ENCODE assay signal across 8 mouse cellular contexts in the genomic region with DNA sequence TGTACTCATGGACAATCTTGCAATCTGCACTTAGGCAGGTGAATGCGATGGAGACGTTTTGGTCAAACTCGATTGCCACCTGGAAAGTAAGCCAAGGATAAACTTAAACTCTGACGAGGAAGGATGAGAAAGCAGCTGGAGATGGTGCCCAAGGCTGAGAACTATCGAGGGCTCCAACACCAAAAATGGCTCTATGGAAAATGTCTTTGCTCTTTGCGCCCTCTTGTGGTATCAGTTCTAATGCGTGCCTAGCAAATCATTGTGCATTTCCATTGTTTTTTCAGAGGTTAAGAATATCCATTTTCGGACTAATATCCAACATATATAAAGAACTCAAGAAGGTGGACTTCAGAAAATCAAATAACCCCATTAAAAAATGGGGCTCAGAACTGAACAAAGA. TPM values are rescaled to one million over a fixed set of nuclear protein-coding genes. Genes with fewer than 3 reads are reported as not detected.
DNase-seq lines count a peak whose midpoint lies in the region; ATAC-seq and TF ChIP-seq lines count a peak whose summit lies in the region.
"Had no signal": no experiment of that assay in that cellular context is flagged by ENCODE, and none has a peak within 500 bp of the region (broad histone marks: within the 10 kb centered on the region; RNA-seq: fewer than 3 reads in every experiment).

No protein-coding gene starts in this region.

- no peak overlapping the region for H3K4me2 ChIP-seq in kidney, embryonic 16.5 days (replicated peaks; ENCODE audit: low read depth, low read length)
- H3K4me2 ChIP-seq in lung, embryonic 14.5 days: no peak overlapping the region

- no peaks in the 10 kb centered on the region for H3K4me1 ChIP-seq in kidney, embryonic 16.5 days (ENCODE audit: insufficient read depth, low read length)
- H3K4me1 ChIP-seq in MEL (ENCODE audit: control insufficient read depth in 1 of 2, insufficient read depth in 2 of 2, low read length in 2 of 2): no peaks in the 10 kb centered on the region
- H3K4me1 ChIP-seq in lung, embryonic 14.5 days (ENCODE audit: insufficient read depth): no peaks in the 10 kb centered on the region

- no peak overlapping the region for H3K4me3 ChIP-seq in kidney, embryonic 16.5 days (ENCODE audit: low read length)
- H3K4me3 ChIP-seq in MEL (ENCODE audit: control insufficient read depth in 1 of 2, insufficient read depth in 1 of 2, low read depth in 2 of 2, low read length in 2 of 2): no peak overlapping the region
- no peak overlapping the region for H3K4me3 ChIP-seq in lung, embryonic 14.5 days (ENCODE audit: low read depth, low read length)

- no peak overlapping the region for H3K9ac ChIP-seq in kidney, embryonic 16.5 days (replicated peaks; ENCODE audit: low read length)
- no peak overlapping the region for H3K9ac ChIP-seq in MEL (ENCODE audit: control insufficient read depth, low read depth, low read length, poor library complexity, severe bottlenecking)
- no peak overlapping the region for H3K9ac ChIP-seq in lung, embryonic 14.5 days

- no peaks in the 10 kb centered on the region for H3K36me3 ChIP-seq in kidney, embryonic 16.5 days (ENCODE audit: insufficient read depth, low read length)
- H3K36me3 ChIP-seq in MEL (ENCODE audit: control insufficient read depth in 1 of 2, insufficient read depth in 2 of 2, low read length in 2 of 2): no peaks in the 10 kb centered on the region
- H3K36me3 ChIP-seq in lung, embryonic 14.5 days (ENCODE audit: insufficient read depth): no peaks in the 10 kb centered on the region

- WGBS in kidney, embryonic 16.5 days: 26% methylated on average over 8 of the region's 8 CpGs
- 31% methylated on average over 8 of the region's 8 CpGs for WGBS in lung, embryonic 14.5 days

- H3K79me2 ChIP-seq in MEL (ENCODE audit: control insufficient read depth, insufficient read depth, low read length, poor library complexity): no peaks in the 10 kb centered on the region

- ATAC-seq in kidney, embryonic 16.5 days (ENCODE audit: low FRiP score, low TSS enrichment): no peak
- peak; percentile 79; the same call in 1 of the 2 replicates for ATAC-seq in common myeloid progenitor, adult 5-6 weeks (replicated peaks; ENCODE audit: low read depth, poor library complexity, severe bottlenecking)
- ATAC-seq in lung, embryonic 14.5 days (ENCODE audit: insufficient read depth): no peak
- no peak for ATAC-seq in erythroblast, adult 5-6 weeks (replicated peaks; ENCODE audit: low FRiP score, poor library complexity, severe bottlenecking)

- TF ChIP-seq EP300 in MEL (IDR thresholded peaks at IDR 0.05; ENCODE audit: low read depth in 1 of 2, low read length in 2 of 2): no peak

- TF ChIP-seq CTCF in MEL (IDR thresholded peaks at IDR 0.05 in 2 of 3, conservative IDR thresholded peaks at IDR 0.05 in 1 of 3; ENCODE audit: control insufficient read depth in 1 of 3, insufficient read depth in 1 of 3, low read depth in 2 of 3, low read length in 3 of 3, poor library complexity in 1 of 3, severe bottlenecking in 1 of 3): peak; percentile 38 to 67 (median 51)
- TF ChIP-seq CTCF in lung, embryonic 14.5 days (IDR thresholded peaks at IDR 0.05; ENCODE audit: low read depth): peak; percentile 63

- no peaks in the 10 kb centered on the region for H3K9me3 ChIP-seq in kidney, embryonic 16.5 days (ENCODE audit: low read length)
- H3K9me3 ChIP-seq in MEL (replicated peaks; ENCODE audit: insufficient read depth, low read length): no peaks in the 10 kb centered on the region
- no peaks in the 10 kb centered on the region for H3K9me3 ChIP-seq in lung, embryonic 14.5 days (ENCODE audit: low read depth, low read length)

- DNase-seq in kidney, adult 9 months: peak; percentile 66
- peak; percentile 45 for DNase-seq in CD4-positive helper T cell, adult 2 months (ENCODE audit: low read depth, low spot score)
- DNase-seq in MEL (ENCODE audit: low read depth, low spot score): peak; percentile 54
- peak; percentile 77 for DNase-seq in lung, embryonic 14.5 days

- no peak for TF ChIP-seq POLR2A in MEL (IDR thresholded peaks at IDR 0.05; ENCODE audit: control insufficient read depth in 1 of 2, insufficient read depth in 1 of 2, low read depth in 1 of 2, low read length in 2 of 2, poor library complexity in 1 of 2)

- no peaks in the 10 kb centered on the region for H3K27me3 ChIP-seq in kidney, embryonic 16.5 days (ENCODE audit: insufficient read depth, low read length)
- no peaks in the 10 kb centered on the region; a peak in 1 of 4 replicates for H3K27me3 ChIP-seq in MEL (ENCODE audit: control insufficient read depth in 1 of 2, insufficient read depth in 2 of 2, low read length in 2 of 2)
- H3K27me3 ChIP-seq in lung, embryonic 14.5 days (ENCODE audit: insufficient read depth, low read length): no peaks in the 10 kb centered on the region

- no peak overlapping the region for H3K27ac ChIP-seq in kidney, embryonic 16.5 days (ENCODE audit: low read length)
- no peak overlapping the region for H3K27ac ChIP-seq in MEL (ENCODE audit: control insufficient read depth, low read depth, low read length)
- H3K27ac ChIP-seq in lung, embryonic 14.5 days (ENCODE audit: low read depth): no peak overlapping the region

- peak; percentile 73 for TF ChIP-seq RAD21 in MEL (IDR thresholded peaks at IDR 0.05; ENCODE audit: low read depth, low read length)

TF ChIP-seq in MEL, 35 proteins besides CTCF, POLR2A, EP300 and RAD21:
- peak; percentile 44; the same call in 1 of the 2 replicates for TF ChIP-seq ZC3H11A (IDR thresholded peaks at IDR 0.05; ENCODE audit: low read depth, low read length)
- TF ChIP-seq TBP (IDR thresholded peaks at IDR 0.05; ENCODE audit: low read depth, low read length): no peak
- peak; percentile 68 for TF ChIP-seq SMC3 (IDR thresholded peaks at IDR 0.05; ENCODE audit: low read depth, low read length)

RNA-seq across cellular contexts. Expression of a gene that starts 26.1 kb away (rescaled TPM):
- 1.0 and 1.7 TPM in 2 replicates for polyA plus RNA-seq in kidney, embryonic 16.5 days (2015; fragmentation: Nextera tagmentation; extraction: Ambion mirVana)
- total RNA-seq in MEL (2012; rRNA removed): not detected in 2 replicates
- not detected for polyA plus RNA-seq in MEL (2012; ENCODE audit: insufficient read depth in 1 of 2, insufficient read length in 2 of 2, low read depth in 1 of 2, low replicate concordance in 2 of 2, missing spikeins in 1 of 2)
- total RNA-seq in common myeloid progenitor, adult 5-6 weeks (2017): 0.49 and 0.82 TPM in 2 replicates
- polyA plus RNA-seq in lung, embryonic 14.5 days (2014; fragmentation: Nextera tagmentation; extraction: Ambion mirVana): 4.7 and 6.6 TPM in 2 replicates
- not detected in 2 replicates for total RNA-seq in erythroblast, adult 5-6 weeks (2015; ENCODE audit: low replicate concordance)
- total RNA-seq in erythroblast, adult 5-6 weeks (2017; ENCODE audit: low replicate concordance): not detected in 2 replicates

RNA-seq across cellular contexts. Expression of a gene that starts 38.9 kb away (rescaled TPM):
- 13.7 and 15.8 TPM in 2 replicates for polyA plus RNA-seq in kidney, embryonic 16.5 days (2015; fragmentation: Nextera tagmentation; extraction: Ambion mirVana)
- not detected in 2 replicates for total RNA-seq in MEL (2012; rRNA removed)
- not detected for polyA plus RNA-seq in MEL (2012; ENCODE audit: insufficient read depth in 1 of 2, insufficient read length in 2 of 2, low read depth in 1 of 2, low replicate concordance in 2 of 2, missing spikeins in 1 of 2)
- total RNA-seq in common myeloid progenitor, adult 5-6 weeks (2017): not detected in 2 replicates
- 4.6 and 5.4 TPM in 2 replicates for polyA plus RNA-seq in lung, embryonic 14.5 days (2014; fragmentation: Nextera tagmentation; extraction: Ambion mirVana)
- not detected in 2 replicates for total RNA-seq in erythroblast, adult 5-6 weeks (2015; ENCODE audit: low replicate concordance)
- not detected in 2 replicates for total RNA-seq in erythroblast, adult 5-6 weeks (2017; ENCODE audit: low replicate concordance)
- total RNA-seq: heart, adult 18-20 months had no signal
